Mouse (Mus musculus): ENCODE results near the gene Rrp1.
A peak's percentile ranks its signal among the peaks of the same experiment; 100 is the strongest.
"Not testable (repeated sequence)": the region's sequence is repeated elsewhere in the genome, so short reads cannot be mapped to it uniquely, and the experiment has no call there.

The Rrp1 gene

DNA sequence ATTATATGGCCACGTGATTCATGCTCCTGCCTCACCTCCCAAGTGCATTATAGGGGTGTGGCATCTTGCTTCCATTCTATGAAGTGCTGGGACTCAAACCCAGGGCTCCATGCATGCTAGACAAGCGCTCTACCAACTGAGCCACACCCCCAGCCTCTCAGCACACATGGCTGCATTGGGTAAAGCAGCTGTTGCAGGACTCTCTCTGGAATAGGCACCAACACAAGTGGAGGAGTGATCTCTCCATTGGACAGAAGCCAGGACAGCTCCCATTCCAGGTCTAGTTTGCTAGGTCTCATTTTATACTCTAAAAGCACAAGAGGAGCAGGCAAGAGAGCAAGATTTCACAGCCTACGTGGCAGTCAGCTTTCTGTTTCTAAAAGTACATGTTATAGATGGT is 29.3 kb downstream of the Rrp1 start:
- no peak for DNase-seq (ENCODE audit: low spot score)

DNA sequence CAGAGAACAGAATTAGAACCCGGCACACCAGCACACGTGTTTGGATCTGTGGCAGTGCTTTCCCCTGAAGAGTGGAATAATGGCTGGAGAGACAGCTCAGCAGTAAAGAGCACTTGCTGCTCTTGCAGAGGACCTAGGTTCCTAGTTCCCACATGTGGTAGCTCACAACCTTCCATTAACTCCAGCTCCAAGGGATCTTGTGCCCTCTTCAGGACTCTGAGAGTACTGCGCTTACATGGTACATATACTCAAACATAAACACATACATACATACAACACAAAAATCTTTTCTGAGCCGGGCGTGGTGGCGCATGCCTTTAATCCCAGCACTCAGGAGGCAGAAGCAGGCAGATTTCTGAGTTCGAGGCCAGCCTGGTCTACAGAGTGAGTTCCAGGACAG is 34.3 kb downstream of the Rrp1 start:
- DNase-seq (ENCODE audit: low spot score), result no peak

DNA sequence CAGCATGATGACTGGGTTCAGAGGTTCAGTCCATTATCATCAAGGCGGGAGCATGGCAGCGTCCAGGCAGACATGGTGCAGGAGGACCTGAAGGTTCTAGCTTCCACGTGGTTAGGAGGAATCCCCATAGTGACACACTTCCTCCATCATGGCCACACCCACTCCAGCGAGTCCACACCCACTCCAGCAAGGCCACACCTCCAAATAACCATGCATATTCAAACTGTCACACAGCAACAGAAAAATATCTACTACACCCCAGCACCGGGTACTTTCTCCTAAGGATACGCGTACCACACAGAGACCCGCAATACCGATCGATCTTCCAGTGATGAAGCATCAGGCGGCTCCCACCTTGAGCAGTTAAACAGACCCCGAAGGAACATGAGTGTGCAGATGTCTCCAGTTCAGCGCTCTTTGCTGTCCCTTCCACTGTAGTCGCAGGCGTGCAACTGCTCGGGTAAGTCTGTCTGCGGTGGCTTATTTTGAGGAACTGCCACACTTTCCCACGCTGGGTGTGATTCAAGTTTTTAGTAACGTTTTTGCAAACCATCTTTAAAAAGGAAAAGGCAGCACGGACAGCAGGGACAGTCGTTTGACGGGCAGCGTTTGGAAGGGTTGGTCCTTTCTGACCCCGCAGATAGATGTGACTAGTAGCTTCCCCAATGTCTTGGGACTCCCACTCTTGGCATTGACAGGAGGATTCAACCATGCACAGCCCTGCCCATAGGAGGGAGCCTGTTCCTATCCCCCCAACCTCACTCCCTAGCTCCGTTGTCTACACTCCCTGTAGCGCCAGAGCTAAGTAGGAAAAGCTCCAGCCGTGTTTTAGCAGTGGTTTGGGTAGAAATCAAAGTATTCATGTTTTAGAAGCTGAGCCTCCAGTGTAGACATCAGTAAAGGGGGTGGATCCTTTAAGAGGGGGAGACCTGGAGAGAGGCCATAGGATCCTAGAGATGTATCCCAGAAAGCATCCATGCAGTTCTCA is 39.9 kb downstream of the Rrp1 start:
- DNase-seq (ENCODE audit: low spot score), result peak; percentile 68

DNA sequence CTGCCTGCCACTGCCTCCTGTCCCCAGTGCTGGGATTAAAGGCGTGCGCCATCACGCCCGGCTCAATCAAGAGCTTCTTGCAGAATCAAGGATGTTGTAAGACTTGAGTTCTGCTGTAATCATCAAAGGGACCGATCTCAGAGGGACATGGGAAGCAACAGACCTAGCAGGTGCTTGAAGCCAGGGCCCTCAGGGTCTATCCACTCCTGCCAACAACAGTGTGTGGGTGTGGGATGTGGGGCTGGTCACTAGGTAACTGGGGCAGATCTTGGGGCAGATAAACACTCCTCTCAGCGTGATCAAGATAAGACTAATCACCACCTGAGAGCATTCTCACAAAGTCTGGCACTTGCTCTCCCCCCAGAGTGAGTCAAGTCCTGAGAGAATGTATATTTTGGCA is 41.1 kb downstream of the Rrp1 start:
- no peak for DNase-seq (ENCODE audit: low spot score)

DNA sequence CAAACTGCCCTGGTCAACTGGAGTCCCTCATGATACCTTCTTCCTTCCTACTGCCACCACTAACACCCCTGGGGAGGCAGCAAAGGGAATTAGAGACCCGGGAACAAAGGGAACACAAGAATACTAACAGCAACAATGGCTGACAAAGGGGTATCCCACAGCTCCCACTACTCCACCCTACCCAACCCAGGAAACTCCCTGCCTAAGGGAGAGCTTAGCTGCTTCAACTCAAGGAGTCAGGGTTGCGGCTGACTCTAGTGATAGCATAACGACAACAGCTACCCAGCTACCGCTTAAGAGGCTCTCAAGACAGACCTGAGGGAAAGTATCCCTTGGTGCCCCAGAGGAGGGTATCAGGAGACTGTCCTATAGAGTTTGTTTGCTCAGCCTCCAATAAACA is 45.3 kb downstream of the Rrp1 start:
- DNase-seq (ENCODE audit: low spot score), result no peak

DNA sequence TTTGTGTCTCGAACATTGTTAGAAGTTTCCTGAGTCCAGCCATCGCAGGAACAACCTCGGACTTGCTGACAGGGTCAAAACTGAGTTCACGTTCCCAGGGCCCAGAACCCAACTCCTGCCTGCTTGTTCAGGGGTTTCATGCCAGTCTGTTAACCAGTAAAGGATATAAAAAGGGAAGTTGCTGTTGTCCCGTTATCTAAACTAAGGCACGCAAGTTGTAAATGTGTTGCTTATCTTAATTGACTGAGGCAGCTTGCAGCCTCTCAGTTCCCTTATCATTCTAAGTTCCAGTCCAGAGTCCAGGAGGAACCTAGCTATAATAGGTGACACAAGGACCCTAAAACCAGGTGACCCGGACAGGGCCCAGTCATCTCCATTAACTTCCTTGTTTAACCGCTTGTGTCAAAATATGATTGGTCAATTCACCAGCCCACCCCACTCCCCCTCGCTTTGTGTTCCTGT is 46.0 kb downstream of the Rrp1 start:
- no peak for DNase-seq (ENCODE audit: low spot score)

DNA sequence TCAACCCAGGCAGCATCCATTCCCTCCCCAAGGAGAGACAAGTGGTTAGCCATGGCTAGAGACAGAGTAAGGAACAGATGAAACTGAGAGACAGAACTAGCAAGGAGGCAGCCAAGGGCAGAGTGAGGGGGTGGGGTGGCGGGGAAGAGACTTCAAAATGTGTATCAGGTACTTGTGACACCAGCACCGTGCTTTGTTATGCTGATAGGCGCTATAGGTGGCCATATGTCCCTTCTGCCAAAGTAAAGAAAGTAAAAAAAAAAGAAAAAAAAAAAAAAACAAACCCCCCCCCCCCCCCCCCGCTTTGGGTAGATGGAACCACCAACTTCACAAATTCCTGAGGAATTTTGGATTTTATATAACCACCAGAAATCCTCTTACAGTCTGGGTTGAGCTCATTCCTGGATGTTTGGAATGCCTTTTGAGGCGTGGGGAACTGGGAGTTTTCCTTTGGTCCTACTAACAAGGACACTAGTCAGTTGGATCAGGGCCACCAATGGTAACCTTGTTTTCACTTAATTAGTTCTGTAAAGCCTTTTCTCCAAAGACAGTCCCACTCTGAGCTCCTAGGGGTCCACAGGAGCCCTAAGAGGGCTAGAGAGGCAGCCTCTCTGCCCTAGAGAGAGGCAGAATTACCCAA is 46.5 kb downstream of the Rrp1 start:
- no peak for DNase-seq (ENCODE audit: low spot score)

DNA sequence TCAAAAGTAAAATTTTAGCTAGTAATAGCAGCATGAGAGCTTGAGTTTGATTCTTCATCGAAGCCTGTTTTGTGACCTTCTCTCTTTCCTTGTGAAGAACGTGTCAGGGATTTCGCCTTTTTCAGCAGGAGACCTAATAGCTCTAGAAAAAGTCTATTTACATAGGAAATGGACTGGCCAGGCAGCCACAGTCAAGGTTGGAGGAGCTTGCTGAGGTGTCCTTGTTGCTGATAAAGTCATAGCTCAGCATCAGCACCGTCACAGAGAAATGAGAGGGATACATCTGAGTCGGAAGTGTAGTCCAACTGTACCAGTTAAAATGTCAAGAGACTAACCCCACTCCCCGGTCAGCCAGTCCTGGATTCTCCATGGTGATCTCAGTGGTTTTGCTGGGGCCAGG is 47.3 kb downstream of the Rrp1 start:
- DNase-seq (ENCODE audit: low spot score), result no peak

DNA sequence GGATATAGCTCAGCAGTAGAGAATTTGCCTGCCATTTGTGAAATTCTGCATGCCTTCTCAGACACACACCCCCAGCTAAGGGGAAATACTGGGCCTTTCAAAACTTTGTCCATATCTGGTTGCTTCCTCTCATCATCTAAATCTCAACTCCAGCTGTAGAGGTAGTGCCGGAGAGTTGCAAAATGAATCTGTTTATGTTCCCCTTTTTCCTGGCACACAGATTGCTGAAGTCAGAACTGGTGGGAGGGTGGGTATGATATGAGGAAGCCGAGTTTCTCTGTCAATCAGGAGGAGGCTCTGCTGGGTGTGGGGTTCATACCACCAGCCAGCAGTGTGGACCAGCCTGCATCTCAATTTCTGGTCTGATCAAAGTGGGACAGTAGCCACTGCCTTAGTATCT is 48.7 kb downstream of the Rrp1 start:
- DNase-seq (ENCODE audit: low spot score), result no peak

DNA sequence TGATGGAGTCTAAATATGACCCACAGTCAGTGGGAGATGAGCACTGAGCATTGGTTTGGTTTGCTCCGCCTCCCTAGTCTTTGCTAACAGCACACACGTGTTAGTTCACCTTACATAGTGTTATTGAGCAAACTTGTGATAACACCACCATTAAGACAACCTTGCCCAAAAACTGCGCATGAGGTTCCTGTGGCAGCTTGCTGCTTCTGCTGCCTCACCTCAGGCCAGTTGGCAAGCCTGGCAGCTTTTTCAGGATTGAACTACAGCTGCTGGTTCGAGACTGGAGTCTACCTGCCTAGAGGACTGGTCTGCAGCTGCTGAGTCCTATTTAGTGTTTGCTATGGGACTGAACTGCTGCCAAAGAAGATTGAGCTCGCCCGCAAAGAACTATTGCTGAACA is 49.5 kb downstream of the Rrp1 start:
- DNase-seq (ENCODE audit: low spot score), result no peak

DNA sequence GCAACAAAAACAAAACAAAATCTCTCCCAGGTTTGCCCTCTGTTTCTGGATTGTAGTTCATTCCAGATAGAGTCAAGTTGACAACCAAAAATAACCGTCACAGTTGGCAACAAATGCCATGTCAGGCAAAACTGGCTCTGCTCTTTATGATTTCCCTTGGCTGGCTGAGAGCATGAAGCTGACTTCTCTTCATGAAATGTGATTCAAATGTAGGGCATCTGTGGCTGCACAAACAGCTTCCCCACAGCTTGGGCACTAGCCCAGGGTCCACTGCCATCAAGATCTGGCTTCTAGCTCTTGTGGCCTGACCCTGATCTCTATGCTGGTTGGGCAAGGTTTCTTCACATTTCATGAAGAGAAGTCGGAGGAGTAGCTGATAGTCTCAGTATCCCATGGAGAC is 50.9 kb downstream of the Rrp1 start:
- DNase-seq (ENCODE audit: low spot score), result no peak

DNA sequence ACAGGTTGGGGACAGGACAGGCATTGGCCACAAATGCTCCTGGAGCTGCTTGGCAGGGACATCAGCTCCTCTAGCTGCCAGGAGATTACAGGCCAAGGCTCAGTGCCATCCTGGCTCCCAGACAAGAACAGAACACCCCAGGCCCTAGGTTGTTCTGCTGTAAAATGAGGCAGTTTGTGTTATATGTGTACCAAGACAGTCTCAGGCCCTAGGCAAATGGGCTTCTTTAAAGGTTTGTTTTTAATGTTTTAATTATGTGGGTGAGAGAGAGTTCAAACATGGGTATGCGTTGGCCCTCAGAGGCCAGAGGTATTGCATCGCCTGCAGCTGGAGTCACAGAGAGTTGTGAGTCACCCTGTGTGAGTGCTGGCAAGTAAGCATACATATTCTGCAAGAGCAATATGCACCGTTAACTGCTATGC is 52.5 kb downstream of the Rrp1 start:
- DNase-seq (ENCODE audit: low spot score), result no peak

DNA sequence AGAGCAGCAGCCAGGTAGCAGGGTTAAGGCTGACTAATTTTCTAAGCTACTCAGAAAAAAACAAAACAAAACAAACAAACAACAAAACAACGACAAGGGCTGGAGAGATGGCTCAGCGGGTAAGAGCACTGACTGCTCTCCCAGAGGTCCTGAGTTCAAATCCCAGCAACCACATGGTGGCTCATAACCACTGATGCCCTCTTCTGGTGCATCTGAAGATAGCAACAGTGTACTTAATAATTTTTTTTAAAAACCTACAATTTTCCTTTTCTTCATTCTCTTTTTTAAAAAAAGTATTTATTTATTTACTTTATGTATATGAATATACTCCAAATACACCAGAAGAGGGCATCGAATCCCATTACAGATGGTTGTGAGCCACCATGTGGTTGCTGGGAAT is 53.8 kb downstream of the Rrp1 start:
- not testable (repeated sequence) for DNase-seq (ENCODE audit: low spot score)

DNA sequence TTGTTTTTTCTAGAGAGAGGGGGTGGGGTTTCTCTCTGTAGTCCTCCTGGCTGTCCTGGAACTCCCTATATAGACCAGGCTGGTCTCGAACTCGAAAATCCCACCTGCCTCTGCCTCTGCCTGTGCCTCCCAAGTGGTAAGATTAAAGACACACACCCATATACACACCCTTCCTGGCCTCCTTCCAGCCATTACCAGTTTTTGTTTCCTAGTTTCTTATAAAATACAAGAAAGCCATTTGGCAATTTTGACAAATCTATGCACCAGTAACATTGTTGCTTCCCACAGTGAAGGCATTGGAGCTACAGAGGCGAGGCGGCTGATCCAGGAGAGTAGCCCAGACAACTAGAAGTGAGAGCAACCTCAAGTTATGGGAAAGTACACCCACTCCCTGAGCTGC is 54.6 kb downstream of the Rrp1 start:
- DNase-seq (ENCODE audit: low spot score), result no peak

DNA sequence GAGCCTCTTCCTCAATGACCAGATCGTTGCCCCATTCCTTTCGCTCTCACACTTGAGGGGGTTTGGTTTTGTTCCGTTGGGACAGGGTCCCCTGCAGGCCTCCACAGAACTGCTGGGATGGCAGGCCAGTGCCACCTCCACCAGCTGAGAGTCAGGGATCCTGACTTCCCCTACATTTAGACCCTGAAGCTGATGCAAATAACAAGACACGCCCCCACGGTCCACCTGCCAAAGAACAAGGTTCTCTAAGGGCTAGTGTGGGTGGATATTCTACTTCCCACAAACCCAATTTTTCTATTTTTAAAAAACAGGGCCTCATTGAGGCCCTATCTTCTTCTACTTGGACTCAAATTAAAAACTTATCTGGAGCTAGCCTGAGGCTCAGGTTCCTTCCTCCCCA is 55.1 kb downstream of the Rrp1 start:
- DNase-seq (ENCODE audit: low spot score), result no peak

DNA sequence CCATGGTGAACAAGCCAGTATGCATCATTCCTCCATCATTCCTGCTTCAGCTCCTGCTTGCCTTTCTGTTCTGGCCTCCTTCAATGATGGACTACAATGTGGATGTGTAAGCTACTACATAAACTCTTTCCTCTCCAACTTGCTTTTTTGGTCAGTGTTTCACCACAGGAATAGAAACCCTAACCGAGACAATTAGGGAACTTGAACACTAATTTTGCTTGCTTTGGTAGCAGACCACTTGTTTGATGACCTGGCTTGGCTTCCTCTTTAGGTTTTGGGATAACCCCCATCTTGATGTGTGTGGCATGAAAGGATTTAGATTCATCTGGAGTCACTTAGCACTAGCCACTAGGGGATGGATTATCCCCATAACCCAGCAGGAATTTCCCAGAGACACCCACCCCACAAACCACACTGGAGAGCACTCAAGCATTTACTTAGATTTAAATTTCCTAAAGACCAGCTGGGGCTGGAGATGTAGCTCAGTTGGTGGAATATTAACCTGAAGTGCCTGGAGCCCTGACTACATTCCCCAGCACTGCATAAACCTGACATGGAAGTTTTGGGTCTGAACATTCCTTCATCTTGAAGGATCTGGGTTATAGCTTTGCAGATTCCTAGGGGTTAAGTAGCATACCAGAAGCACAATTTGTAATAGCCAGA is 56.8 kb downstream of the Rrp1 start:
- no peak for DNase-seq (ENCODE audit: low spot score)

DNA sequence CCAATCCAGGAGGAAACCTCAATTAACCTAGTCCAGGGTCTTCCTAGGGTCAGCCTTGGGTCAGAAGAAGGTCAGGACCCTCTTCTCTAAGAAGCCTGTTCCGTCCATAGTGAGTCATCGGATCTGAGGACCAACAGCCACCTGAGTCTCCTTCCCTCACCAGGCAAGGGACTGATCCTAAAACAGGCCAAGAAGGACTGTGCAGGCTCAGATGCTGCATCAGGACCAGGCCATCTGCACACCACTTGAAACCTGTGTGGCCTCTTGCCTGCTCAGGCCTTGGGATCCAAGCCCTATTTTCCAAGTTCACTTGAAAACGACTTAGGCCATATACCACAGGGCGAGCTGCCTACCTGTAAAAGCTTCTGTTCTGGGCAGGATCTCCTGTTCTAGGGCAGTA is 59.6 kb downstream of the Rrp1 start:
- no peak for DNase-seq (ENCODE audit: low spot score)

DNA sequence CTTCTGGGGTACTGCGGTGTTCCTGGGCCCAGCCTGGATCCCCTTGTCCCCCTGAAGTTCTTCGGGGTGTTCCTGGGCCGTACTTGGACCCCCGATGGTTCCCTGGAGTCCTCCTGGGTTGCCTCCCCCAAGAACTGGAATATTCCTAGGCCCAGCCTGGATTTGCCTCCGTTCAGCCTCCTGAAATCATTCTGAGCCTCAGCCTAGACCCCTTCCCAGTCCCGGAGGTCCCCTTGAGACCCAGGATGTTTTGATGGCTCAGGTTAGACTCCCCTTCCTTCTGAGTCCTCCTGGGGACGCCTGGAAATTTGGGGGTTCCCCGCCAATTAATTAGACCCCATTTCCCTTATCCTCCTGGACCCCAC is 60.2 kb downstream of the Rrp1 start:
- DNase-seq (ENCODE audit: low spot score), result no peak

DNA sequence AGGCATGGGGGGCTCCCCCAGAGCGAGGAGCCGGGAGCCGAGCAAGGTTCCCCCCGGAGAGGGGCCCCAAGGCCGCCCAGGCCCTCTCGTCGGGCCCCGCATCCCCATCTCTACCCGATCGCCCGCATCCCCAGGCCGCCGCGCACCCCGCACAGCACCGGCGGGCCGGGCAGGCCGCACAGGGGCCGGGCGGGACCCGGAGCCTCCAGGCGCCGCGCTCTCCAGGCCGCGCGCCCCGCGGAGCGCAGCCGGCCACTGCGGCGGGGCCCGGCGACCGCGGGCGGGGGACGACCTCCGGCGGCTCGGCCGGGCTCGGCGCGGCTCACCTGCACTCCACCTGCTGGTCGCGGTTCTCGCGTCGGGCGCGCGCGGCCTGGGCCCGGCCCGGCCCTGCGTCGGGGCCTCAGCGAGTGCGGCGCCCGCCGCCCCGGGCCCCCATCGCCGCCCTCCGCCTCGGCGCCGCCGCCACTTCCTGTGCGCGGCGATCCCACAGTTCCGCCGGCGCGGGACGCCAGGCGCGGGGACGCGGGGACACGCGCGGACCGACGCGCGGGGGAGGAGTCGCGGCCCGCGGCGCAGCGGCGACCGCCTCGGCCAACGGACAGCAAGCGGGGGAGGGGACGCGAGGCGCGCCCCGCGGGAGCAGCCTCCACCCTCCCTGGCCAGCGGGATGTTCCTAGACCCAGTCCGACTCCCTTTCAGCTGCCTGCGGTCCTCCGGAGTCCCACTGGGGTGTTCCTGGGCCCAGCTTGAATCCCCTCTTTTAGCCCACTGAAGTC is 60.8 kb downstream of the Rrp1 start, which contains the start of gene Agpat3:
TSS of gene Agpat3 (minus strand) at position 603 of the 779 bp plus-strand sequence.
- DNase-seq (ENCODE audit: low spot score), result peak; percentile 43

DNA sequence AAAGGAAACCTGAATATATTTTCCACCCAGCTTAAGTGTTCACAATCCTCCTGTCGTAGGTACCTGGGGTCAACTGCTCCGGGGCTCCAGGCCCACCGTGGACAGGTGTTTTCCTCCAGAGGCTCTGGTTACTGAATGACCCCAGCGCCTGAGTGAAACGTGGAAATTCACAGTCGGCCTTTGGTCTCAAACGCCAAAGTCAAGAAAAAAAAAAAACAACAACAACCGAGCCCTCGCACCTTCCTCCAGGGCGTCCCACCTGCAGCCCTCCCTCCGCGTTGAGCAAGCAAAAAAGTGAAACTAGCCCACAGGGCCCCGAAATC is 61.3 kb downstream of the Rrp1 start:
- no peak for DNase-seq (ENCODE audit: low spot score)

DNA sequence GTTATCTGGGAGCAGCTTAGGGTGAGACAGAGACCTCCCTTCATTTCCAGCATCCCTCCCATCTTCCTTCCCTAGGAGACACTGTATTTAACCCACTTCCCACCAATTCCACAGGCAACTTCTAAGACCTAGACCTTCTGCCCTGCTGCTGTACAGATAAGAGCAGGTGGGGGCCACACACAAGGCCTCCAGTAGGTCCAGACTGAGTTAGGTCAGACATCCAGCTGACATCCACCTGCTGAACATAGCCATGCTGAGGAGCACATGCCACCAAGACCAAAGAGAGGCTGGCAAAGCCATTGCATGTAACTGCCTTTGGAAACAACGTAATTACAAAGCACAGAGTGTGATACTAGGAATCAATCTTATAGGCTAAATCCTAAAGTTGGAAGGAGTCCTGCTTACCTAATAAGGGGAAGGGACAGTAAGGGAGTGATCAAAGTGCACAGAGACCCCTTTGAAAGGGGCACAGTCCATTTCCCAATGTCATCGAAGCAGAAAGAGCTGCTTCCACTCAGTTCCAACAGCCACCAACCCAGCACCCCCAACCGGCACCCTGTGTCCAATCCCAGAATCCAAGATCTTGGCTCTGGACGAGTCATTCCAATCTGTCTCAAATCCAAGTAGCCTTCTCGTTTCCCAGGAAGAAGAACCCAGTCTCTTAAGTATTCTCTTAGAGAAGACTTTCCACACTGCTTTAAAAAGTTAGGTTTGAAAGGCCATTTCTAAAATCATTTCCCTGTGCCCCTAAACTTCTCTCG is 61.9 kb downstream of the Rrp1 start:
- DNase-seq (ENCODE audit: low spot score), result no peak

Measured in T-cell, adult 2 months (primary cell).